Mouse (Mus musculus): Measurements from ENCODE around the gene Ptpre. TPM values are rescaled to one million over a fixed set of nuclear protein-coding genes. Genes with fewer than 3 reads are reported as not detected.
A peak's percentile ranks its signal among the peaks of the same experiment; 100 is the strongest.
"Not testable (repeated sequence)": the region's sequence is repeated elsewhere in the genome, so short reads cannot be mapped to it uniquely, and the experiment has no call there.

Gene Ptpre
- polyA plus RNA-seq, 1 experiment from 2014 or later: 3.1 TPM

GRCm38 (mm10) chr7:135660314-135660713 lies 123.0 kb downstream of the Ptpre start:
- H3K27ac ChIP-seq (ENCODE audit: low read length): no peak overlapping the region
- H3K4me1 ChIP-seq (ENCODE audit: control insufficient read depth, insufficient read depth, low read length): no peaks in the 10 kb centered on the region; the same call in 1 of the 2 replicates
- H3K9me3 ChIP-seq (replicated peaks; ENCODE audit: control insufficient read depth, low read length): no peaks in the 10 kb centered on the region
- no peaks in the 10 kb centered on the region for H3K36me3 ChIP-seq (ENCODE audit: control insufficient read depth, insufficient read depth)
- H3K9ac ChIP-seq (ENCODE audit: low read length): no peak overlapping the region
- ATAC-seq (replicated peaks; ENCODE audit: extremely low read depth, insufficient read depth, low FRiP score): no peak
- H3K27me3 ChIP-seq (ENCODE audit: control insufficient read depth, insufficient read depth, low read length): no peaks in the 10 kb centered on the region; the same call in 1 of the 2 replicates
- H3K4me3 ChIP-seq (ENCODE audit: low read length): no peak overlapping the region
- no peak overlapping the region for H3K4me2 ChIP-seq (ENCODE audit: low read depth, low read length)

- H3K27ac ChIP-seq (ENCODE audit: low read length): no peak overlapping the region
- 73% methylated on average over 7 of the region's 7 CpGs for WGBS
- H3K4me3 ChIP-seq (ENCODE audit: low read length): no peak overlapping the region
- ATAC-seq (replicated peaks; ENCODE audit: extremely low read depth, insufficient read depth, low FRiP score): no peak
- H3K27me3 ChIP-seq (ENCODE audit: control insufficient read depth, insufficient read depth, low read length): no peaks in the 10 kb centered on the region; the same call in 1 of the 2 replicates
- no peak overlapping the region for H3K4me2 ChIP-seq (ENCODE audit: low read depth, low read length)
- no peak overlapping the region for H3K9ac ChIP-seq (ENCODE audit: low read length)
- H3K4me1 ChIP-seq (ENCODE audit: control insufficient read depth, insufficient read depth, low read length): no peaks in the 10 kb centered on the region
- no peaks in the 10 kb centered on the region for H3K36me3 ChIP-seq (ENCODE audit: control insufficient read depth, insufficient read depth)
- H3K9me3 ChIP-seq (replicated peaks; ENCODE audit: control insufficient read depth, low read length): no peaks in the 10 kb centered on the region
Measured at GRCm38 (mm10) chr7:135664211-135664610, 126.9 kb downstream of the Ptpre start.

GRCm38 (mm10) chr7:135666314-135666713 lies 129.0 kb downstream of the Ptpre start:
- Histone ChIP-seq H3K36me3 (ENCODE audit: control insufficient read depth, insufficient read depth) (no peaks in the 10 kb centered on the region), H3K27ac (ENCODE audit: low read length) (no peak overlapping the region), H3K4me2 (ENCODE audit: low read depth, low read length) (no peak overlapping the region), H3K27me3 (ENCODE audit: control insufficient read depth, insufficient read depth, low read length) (no peaks in the 10 kb centered on the region; the same call in 1 of the 2 replicates), H3K4me1 (ENCODE audit: control insufficient read depth, insufficient read depth, low read length) (no peaks in the 10 kb centered on the region), H3K4me3 (ENCODE audit: low read length) (no peak overlapping the region), H3K9ac (ENCODE audit: low read length) (no peak overlapping the region), H3K9me3 (replicated peaks; ENCODE audit: control insufficient read depth, low read length) (no peaks in the 10 kb centered on the region)
- WGBS: 80% methylated on average over 2 of the region's 2 CpGs
- ATAC-seq (replicated peaks; ENCODE audit: extremely low read depth, insufficient read depth, low FRiP score): no peak

GRCm38 (mm10) chr7:135668852-135669739 lies 131.8 kb downstream of the Ptpre start:
- no peak overlapping the region for H3K9ac ChIP-seq (ENCODE audit: low read length)
- H3K27ac ChIP-seq (ENCODE audit: low read length): no peak overlapping the region
- H3K4me1 ChIP-seq (ENCODE audit: control insufficient read depth, insufficient read depth, low read length): no peaks in the 10 kb centered on the region
- ATAC-seq (replicated peaks; ENCODE audit: extremely low read depth, insufficient read depth, low FRiP score): 0 out of 2 replicates have a peak, but pooled peaks have one; percentile 9
- H3K36me3 ChIP-seq (ENCODE audit: control insufficient read depth, insufficient read depth): no peaks in the 10 kb centered on the region
- no peak overlapping the region for H3K4me2 ChIP-seq (ENCODE audit: low read depth, low read length)
- WGBS: 43% methylated on average over 16 of the region's 16 CpGs
- no peaks in the 10 kb centered on the region; the same call in 1 of the 2 replicates for H3K27me3 ChIP-seq (ENCODE audit: control insufficient read depth, insufficient read depth, low read length)
- H3K9me3 ChIP-seq (replicated peaks; ENCODE audit: control insufficient read depth, low read length): no peaks in the 10 kb centered on the region
- no peak overlapping the region for H3K4me3 ChIP-seq (ENCODE audit: low read length)

GRCm38 (mm10) chr7:135673576-135673975 lies 136.3 kb downstream of the Ptpre start:
- Histone ChIP-seq H3K9me3 (replicated peaks; ENCODE audit: control insufficient read depth, low read length) (no peaks in the 10 kb centered on the region), H3K4me1 (ENCODE audit: control insufficient read depth, insufficient read depth, low read length) (peaks cover 12% of the 10 kb centered on the region), H3K27ac (ENCODE audit: low read length) (no peak overlapping the region), H3K9ac (ENCODE audit: low read length) (no peak overlapping the region), H3K27me3 (ENCODE audit: control insufficient read depth, insufficient read depth, low read length) (no peaks in the 10 kb centered on the region), H3K4me3 (ENCODE audit: low read length) (no peak overlapping the region), H3K4me2 (ENCODE audit: low read depth, low read length) (no peak overlapping the region), H3K36me3 (ENCODE audit: control insufficient read depth, insufficient read depth) (no peaks in the 10 kb centered on the region)
- 58% methylated on average over 3 of the region's 3 CpGs for WGBS
- ATAC-seq (replicated peaks; ENCODE audit: extremely low read depth, insufficient read depth, low FRiP score): no peak

- no peaks in the 10 kb centered on the region for H3K27me3 ChIP-seq (ENCODE audit: control insufficient read depth, insufficient read depth, low read length)
- WGBS: 37% methylated on average over 8 of the region's 8 CpGs
- no peak overlapping the region for H3K9ac ChIP-seq (ENCODE audit: low read length)
- no peaks in the 10 kb centered on the region for H3K9me3 ChIP-seq (replicated peaks; ENCODE audit: control insufficient read depth, low read length)
- peaks cover 12% of the 10 kb centered on the region for H3K4me1 ChIP-seq (ENCODE audit: control insufficient read depth, insufficient read depth, low read length)
- peak overlapping the region; percentile 61 for H3K27ac ChIP-seq (ENCODE audit: low read length)
- peak overlapping the region; percentile 15; the same call in 1 of the 2 replicates for H3K4me2 ChIP-seq (ENCODE audit: low read depth, low read length)
- no peak overlapping the region for H3K4me3 ChIP-seq (ENCODE audit: low read length)
- no peaks in the 10 kb centered on the region for H3K36me3 ChIP-seq (ENCODE audit: control insufficient read depth, insufficient read depth)
- ATAC-seq (replicated peaks; ENCODE audit: extremely low read depth, insufficient read depth, low FRiP score): peak; percentile 79
Measured at GRCm38 (mm10) chr7:135676722-135677121, 139.4 kb downstream of the Ptpre start.

- H3K27ac ChIP-seq (ENCODE audit: low read length): no peak overlapping the region
- no peak overlapping the region for H3K4me2 ChIP-seq (ENCODE audit: low read depth, low read length)
- H3K27me3 ChIP-seq (ENCODE audit: control insufficient read depth, insufficient read depth, low read length): no peaks in the 10 kb centered on the region
- ATAC-seq (replicated peaks; ENCODE audit: extremely low read depth, insufficient read depth, low FRiP score): no peak
- peaks cover 12% of the 10 kb centered on the region for H3K4me1 ChIP-seq (ENCODE audit: control insufficient read depth, insufficient read depth, low read length)
- no peaks in the 10 kb centered on the region for H3K9me3 ChIP-seq (replicated peaks; ENCODE audit: control insufficient read depth, low read length)
- H3K9ac ChIP-seq (ENCODE audit: low read length): no peak overlapping the region
- H3K4me3 ChIP-seq (ENCODE audit: low read length): no peak overlapping the region
- peaks cover 2% of the 10 kb centered on the region; the same call in 1 of the 2 replicates for H3K36me3 ChIP-seq (ENCODE audit: control insufficient read depth, insufficient read depth)
- 75% methylated on average over 5 of the region's 5 CpGs for WGBS
Measured at GRCm38 (mm10) chr7:135680334-135680733, 143.1 kb downstream of the Ptpre start.

- H3K9ac ChIP-seq (ENCODE audit: low read length); H3K4me2 ChIP-seq (ENCODE audit: low read depth, low read length); ATAC-seq (replicated peaks; ENCODE audit: extremely low read depth, insufficient read depth, low FRiP score); H3K27ac ChIP-seq (ENCODE audit: low read length); H3K9me3 ChIP-seq (replicated peaks; ENCODE audit: control insufficient read depth, low read length); H3K4me1 ChIP-seq (ENCODE audit: control insufficient read depth, insufficient read depth, low read length); H3K27me3 ChIP-seq (ENCODE audit: control insufficient read depth, insufficient read depth, low read length); H3K4me3 ChIP-seq (ENCODE audit: low read length): not testable (repeated sequence)
- 64% methylated on average over 4 of the region's 4 CpGs for WGBS
- H3K36me3 ChIP-seq (ENCODE audit: control insufficient read depth, insufficient read depth): peaks cover 33% of the 10 kb centered on the region
Measured at GRCm38 (mm10) chr7:135684098-135684497, 146.8 kb downstream of the Ptpre start.

GRCm38 (mm10) chr7:135684938-135685337 lies 147.7 kb downstream of the Ptpre start:
- Histone ChIP-seq H3K36me3 (ENCODE audit: control insufficient read depth, insufficient read depth) (peaks cover 39% of the 10 kb centered on the region), H3K9ac (ENCODE audit: low read length) (no peak overlapping the region)

More at GRCm38 (mm10) chr7:135684938-135685337, 147.7 kb downstream of the Ptpre start:
- Histone ChIP-seq H3K27me3 (ENCODE audit: control insufficient read depth, insufficient read depth, low read length) (no peaks in the 10 kb centered on the region), H3K4me1 (ENCODE audit: control insufficient read depth, insufficient read depth, low read length) (no peaks in the 10 kb centered on the region), H3K4me2 (ENCODE audit: low read depth, low read length) (no peak overlapping the region), H3K27ac (ENCODE audit: low read length) (no peak overlapping the region), H3K4me3 (ENCODE audit: low read length) (no peak overlapping the region), H3K9me3 (replicated peaks; ENCODE audit: control insufficient read depth, low read length) (no peaks in the 10 kb centered on the region)
- WGBS: 64% methylated on average over 7 of the region's 7 CpGs
- ATAC-seq (replicated peaks; ENCODE audit: extremely low read depth, insufficient read depth, low FRiP score): no peak

Data from heart, embryonic 16.5 days (tissue).